ENCODE assay signal across 10 mouse cellular contexts in the genomic region with DNA sequence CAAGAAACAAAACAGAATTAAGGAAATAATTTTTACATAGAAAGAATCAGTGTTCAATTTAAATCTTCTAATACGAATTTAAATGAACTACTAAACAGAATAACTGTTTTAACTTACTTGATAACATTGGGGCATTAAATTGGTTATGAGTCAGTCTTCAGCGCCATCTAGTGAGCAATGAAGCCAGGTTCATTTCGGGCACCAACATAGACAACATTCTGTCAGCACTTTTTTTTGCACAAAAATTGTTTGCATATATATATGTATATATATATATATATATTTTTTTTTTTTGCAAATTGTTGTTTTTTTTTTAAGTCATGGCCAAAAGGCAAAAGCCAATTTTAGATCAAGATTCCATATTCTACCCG.
A peak's percentile ranks its signal among the peaks of the same experiment; 100 is the strongest.
DNase-seq lines count a peak whose midpoint lies in the region; ATAC-seq lines count a peak whose summit lies in the region.
"Had no signal": no experiment of that assay in that cellular context is flagged by ENCODE, and none has a peak within 500 bp of the region (broad histone marks: within the 10 kb centered on the region; RNA-seq: fewer than 3 reads in every experiment).

No protein-coding gene starts in this region.

- no peaks in the 10 kb centered on the region for H3K36me3 ChIP-seq in forebrain, embryonic 14.5 days (ENCODE audit: control insufficient read depth, insufficient read depth, low read length)
- no peaks in the 10 kb centered on the region for H3K36me3 ChIP-seq in forebrain, embryonic 15.5 days
- H3K36me3 ChIP-seq in midbrain, embryonic 11.5 days (ENCODE audit: control insufficient read depth, insufficient read depth, low read length), result no peaks in the 10 kb centered on the region
- H3K36me3 ChIP-seq in midbrain, embryonic 15.5 days (replicated peaks), result no peaks in the 10 kb centered on the region
- H3K36me3 ChIP-seq: heart, embryonic 15.5 days; midbrain, embryonic 12.5 days had no signal

- peak; percentile 80 for DNase-seq in forebrain, embryonic 14.5 days (ENCODE audit: low spot score)
- peak; percentile 88 for DNase-seq in midbrain, embryonic 11.5 days (ENCODE audit: low spot score, missing footprints)
- DNase-seq in T-cell, adult 2 months (ENCODE audit: low spot score), result peak; percentile 57
- no peak for DNase-seq in gastrocnemius, postnatal 4 days (ENCODE audit: low spot score in 2 of 2)

- H3K9me3 ChIP-seq in forebrain, embryonic 14.5 days (replicated peaks; ENCODE audit: control insufficient read depth, low read length), result no peaks in the 10 kb centered on the region
- no peaks in the 10 kb centered on the region for H3K9me3 ChIP-seq in forebrain, embryonic 15.5 days
- no peaks in the 10 kb centered on the region for H3K9me3 ChIP-seq in midbrain, embryonic 11.5 days (ENCODE audit: control insufficient read depth, low read length)
- no peaks in the 10 kb centered on the region for H3K9me3 ChIP-seq in midbrain, embryonic 15.5 days
- H3K9me3 ChIP-seq: heart, embryonic 15.5 days; midbrain, embryonic 12.5 days had no signal

- no peaks in the 10 kb centered on the region for H3K4me1 ChIP-seq in forebrain, embryonic 14.5 days (ENCODE audit: control insufficient read depth, insufficient read depth, low read length)
- no peaks in the 10 kb centered on the region for H3K4me1 ChIP-seq in forebrain, embryonic 15.5 days
- no peaks in the 10 kb centered on the region for H3K4me1 ChIP-seq in midbrain, embryonic 11.5 days (ENCODE audit: control insufficient read depth, insufficient read depth, low read length)
- no peaks in the 10 kb centered on the region for H3K4me1 ChIP-seq in midbrain, embryonic 15.5 days
- H3K4me1 ChIP-seq: heart, embryonic 15.5 days; midbrain, embryonic 12.5 days had no signal

- H3K27ac ChIP-seq in forebrain, embryonic 14.5 days (ENCODE audit: low read depth, low read length), result no peak overlapping the region
- H3K27ac ChIP-seq in forebrain, embryonic 15.5 days (replicated peaks), result no peak overlapping the region
- H3K27ac ChIP-seq in midbrain, embryonic 11.5 days (ENCODE audit: low read depth, low read length), result no peak overlapping the region
- H3K27ac ChIP-seq in midbrain, embryonic 15.5 days, result no peak overlapping the region
- H3K27ac ChIP-seq: heart, embryonic 15.5 days; midbrain, embryonic 12.5 days had no signal

- no peak overlapping the region for H3K4me3 ChIP-seq in forebrain, embryonic 14.5 days (ENCODE audit: low read depth, low read length)
- H3K4me3 ChIP-seq in forebrain, embryonic 15.5 days, result no peak overlapping the region
- H3K4me3 ChIP-seq in midbrain, embryonic 11.5 days (ENCODE audit: low read depth, low read length), result no peak overlapping the region
- H3K4me3 ChIP-seq in midbrain, embryonic 15.5 days, result no peak overlapping the region
- H3K4me3 ChIP-seq: heart, embryonic 15.5 days; midbrain, embryonic 12.5 days had no signal

- WGBS in forebrain, embryonic 14.5 days, result 44% methylated on average over 4 of the region's 4 CpGs
- WGBS in forebrain, embryonic 15.5 days, result 49% methylated on average over 4 of the region's 4 CpGs
- WGBS in midbrain, embryonic 11.5 days, result 42% methylated on average over 4 of the region's 4 CpGs
- WGBS in midbrain, embryonic 15.5 days, result 42% methylated on average over 4 of the region's 4 CpGs

- H3K4me2 ChIP-seq in forebrain, embryonic 14.5 days (ENCODE audit: low read length), result no peak overlapping the region
- no peak overlapping the region for H3K4me2 ChIP-seq in forebrain, embryonic 15.5 days (replicated peaks)
- H3K4me2 ChIP-seq in midbrain, embryonic 11.5 days, result no peak overlapping the region
- no peak overlapping the region for H3K4me2 ChIP-seq in midbrain, embryonic 15.5 days
- H3K4me2 ChIP-seq: heart, embryonic 15.5 days; midbrain, embryonic 12.5 days had no signal

- no peaks in the 10 kb centered on the region for H3K27me3 ChIP-seq in forebrain, embryonic 14.5 days (replicated peaks; ENCODE audit: control insufficient read depth, insufficient read depth, low read length)
- H3K27me3 ChIP-seq in forebrain, embryonic 15.5 days, result no peaks in the 10 kb centered on the region
- H3K27me3 ChIP-seq in midbrain, embryonic 11.5 days (ENCODE audit: control insufficient read depth, insufficient read depth, low read length), result no peaks in the 10 kb centered on the region
- H3K27me3 ChIP-seq in midbrain, embryonic 15.5 days (replicated peaks), result no peaks in the 10 kb centered on the region
- H3K27me3 ChIP-seq: heart, embryonic 15.5 days; midbrain, embryonic 12.5 days had no signal

- no peak overlapping the region for H3K9ac ChIP-seq in forebrain, embryonic 14.5 days (ENCODE audit: low read length)
- no peak overlapping the region for H3K9ac ChIP-seq in forebrain, embryonic 15.5 days (replicated peaks)
- H3K9ac ChIP-seq in midbrain, embryonic 11.5 days (ENCODE audit: low read length), result no peak overlapping the region
- no peak overlapping the region for H3K9ac ChIP-seq in midbrain, embryonic 15.5 days
- H3K9ac ChIP-seq: heart, embryonic 15.5 days; midbrain, embryonic 12.5 days had no signal

- 0 out of 2 replicates have a peak, but pooled peaks have one; percentile 30 for ATAC-seq in forebrain, embryonic 14.5 days
- no peak for ATAC-seq in forebrain, embryonic 15.5 days (replicated peaks)
- no peak for ATAC-seq in midbrain, embryonic 11.5 days (ENCODE audit: low FRiP score)
- no peak for ATAC-seq in midbrain, embryonic 15.5 days (replicated peaks)
- ATAC-seq in inflammation-experienced regulatory T-cells, adult 6 months, result peak; percentile 60
- ATAC-seq in monocyte, adult 5-6 weeks (replicated peaks; ENCODE audit: insufficient number of reproducible peaks, low FRiP score, low TSS enrichment, poor library complexity, severe bottlenecking), result 0 out of 2 replicates have a peak, but pooled peaks have one; percentile 47

Comparison
In these comparisons a context has a peak if more than half of its experiments do, and no peak if none do; other contexts are left out.
1. ATAC-seq: peak in forebrain, embryonic 14.5 days (single experiment), inflammation-experienced regulatory T-cells, adult 6 months (single experiment) and monocyte, adult 5-6 weeks (single experiment); none in forebrain, embryonic 15.5 days (single experiment), midbrain, embryonic 11.5 days (single experiment) and midbrain, embryonic 15.5 days (single experiment).
2. DNase-seq: peak in forebrain, embryonic 14.5 days (single experiment), midbrain, embryonic 11.5 days (single experiment) and T-cell, adult 2 months (single experiment); none in gastrocnemius, postnatal 4 days (0 of 2).